Mouse (Mus musculus): ENCODE data around the gene Tnfaip8l3. TPM values are rescaled to one million over a fixed set of nuclear protein-coding genes. Genes with fewer than 3 reads are reported as not detected.

Gene Tnfaip8l3
- polyA plus RNA-seq, 1 experiment, result 0.13 TPM

GRCm38 (mm10) chr9:54073688-54074087 lies 5.5 kb upstream of the Tnfaip8l3 start:
- WGBS, result 92% methylated on average over 4 of the region's 4 CpGs
- no peak for DNase-seq
- Histone ChIP-seq H3K36me3 (ENCODE audit: control insufficient read depth, insufficient read depth, low read length) (no peaks in the 10 kb centered on the region), H3K27ac (ENCODE audit: control insufficient read depth, insufficient read depth, low read length) (no peak overlapping the region), H3K27me3 (ENCODE audit: control insufficient read depth, insufficient read depth, low read length) (no peaks in the 10 kb centered on the region; the same call in 1 of the 2 replicates), H3K4me1 (replicated peaks; ENCODE audit: control insufficient read depth, insufficient read depth, low read length) (no peaks in the 10 kb centered on the region), H3K4me3 (ENCODE audit: control insufficient read depth, insufficient read depth, low read length) (no peak overlapping the region)
- TF ChIP-seq CTCF (IDR thresholded peaks at IDR 0.05; ENCODE audit: borderline replicate concordance, control insufficient read depth, extremely low read depth, insufficient read depth, low read length, poor library complexity), result no peak
- TF ChIP-seq POLR2A (IDR thresholded peaks at IDR 0.05; ENCODE audit: control insufficient read depth, extremely low read depth, insufficient read depth, low read length, poor library complexity), result no peak

GRCm38 (mm10) chr9:54071474-54072095 lies 3.4 kb upstream of the Tnfaip8l3 start:
- H3K4me1 ChIP-seq (replicated peaks; ENCODE audit: control insufficient read depth, insufficient read depth, low read length), result no peaks in the 10 kb centered on the region
- no peak for DNase-seq
- no peaks in the 10 kb centered on the region; the same call in 1 of the 2 replicates for H3K27me3 ChIP-seq (ENCODE audit: control insufficient read depth, insufficient read depth, low read length)
- 68% methylated on average over 7 of the region's 7 CpGs for WGBS
- no peaks in the 10 kb centered on the region for H3K36me3 ChIP-seq (ENCODE audit: control insufficient read depth, insufficient read depth, low read length)
- no peak overlapping the region for H3K27ac ChIP-seq (ENCODE audit: control insufficient read depth, insufficient read depth, low read length)
- no peak overlapping the region for H3K4me3 ChIP-seq (ENCODE audit: control insufficient read depth, insufficient read depth, low read length)
- no peak for TF ChIP-seq CTCF (IDR thresholded peaks at IDR 0.05; ENCODE audit: borderline replicate concordance, control insufficient read depth, extremely low read depth, insufficient read depth, low read length, poor library complexity)
- TF ChIP-seq POLR2A (IDR thresholded peaks at IDR 0.05; ENCODE audit: control insufficient read depth, extremely low read depth, insufficient read depth, low read length, poor library complexity), result no peak

GRCm38 (mm10) chr9:54069204-54069603 lies 1.0 kb upstream of the Tnfaip8l3 start:
- Histone ChIP-seq H3K36me3 (ENCODE audit: control insufficient read depth, insufficient read depth, low read length) (no peaks in the 10 kb centered on the region), H3K27ac (ENCODE audit: control insufficient read depth, insufficient read depth, low read length) (no peak overlapping the region), H3K4me1 (replicated peaks; ENCODE audit: control insufficient read depth, insufficient read depth, low read length) (no peaks in the 10 kb centered on the region), H3K27me3 (ENCODE audit: control insufficient read depth, insufficient read depth, low read length) (no peaks in the 10 kb centered on the region; the same call in 1 of the 2 replicates), H3K4me3 (ENCODE audit: control insufficient read depth, insufficient read depth, low read length) (no peak overlapping the region)
- no peak for DNase-seq
- 37% methylated on average over 5 of the region's 5 CpGs for WGBS
- no peak for TF ChIP-seq CTCF (IDR thresholded peaks at IDR 0.05; ENCODE audit: borderline replicate concordance, control insufficient read depth, extremely low read depth, insufficient read depth, low read length, poor library complexity)

- no peaks in the 10 kb centered on the region for H3K36me3 ChIP-seq (ENCODE audit: control insufficient read depth, insufficient read depth, low read length)
- no peaks in the 10 kb centered on the region for H3K4me1 ChIP-seq (replicated peaks; ENCODE audit: control insufficient read depth, insufficient read depth, low read length)
- DNase-seq, result no peak
- 3% methylated on average over 11 of the region's 11 CpGs for whole genome bisulfite sequencing
- H3K4me3 ChIP-seq (ENCODE audit: control insufficient read depth, insufficient read depth, low read length), result no peak overlapping the region; the same call in 1 of the 2 replicates
- no peak overlapping the region for H3K27ac ChIP-seq (ENCODE audit: control insufficient read depth, insufficient read depth, low read length)
- TF ChIP-seq CTCF (IDR thresholded peaks at IDR 0.05; ENCODE audit: borderline replicate concordance, control insufficient read depth, extremely low read depth, insufficient read depth, low read length, poor library complexity) (no peak), POLR2A (IDR thresholded peaks at IDR 0.05; ENCODE audit: control insufficient read depth, extremely low read depth, insufficient read depth, low read length, poor library complexity) (no peak)
- H3K27me3 ChIP-seq (ENCODE audit: control insufficient read depth, insufficient read depth, low read length), result no peaks in the 10 kb centered on the region; the same call in 1 of the 2 replicates
Measured at GRCm38 (mm10) chr9:54068777-54069176, 589 bp upstream of the Tnfaip8l3 start.

- Histone ChIP-seq H3K4me1 (replicated peaks; ENCODE audit: control insufficient read depth, insufficient read depth, low read length) (no peaks in the 10 kb centered on the region), H3K36me3 (ENCODE audit: control insufficient read depth, insufficient read depth, low read length) (no peaks in the 10 kb centered on the region), H3K4me3 (ENCODE audit: control insufficient read depth, insufficient read depth, low read length) (no peak overlapping the region), H3K27ac (ENCODE audit: control insufficient read depth, insufficient read depth, low read length) (no peak overlapping the region), H3K27me3 (ENCODE audit: control insufficient read depth, insufficient read depth, low read length) (no peaks in the 10 kb centered on the region; the same call in 1 of the 2 replicates)
- 24% methylated on average over 16 of the region's 16 CpGs for WGBS
- DNase-seq, result no peak
- TF ChIP-seq CTCF (IDR thresholded peaks at IDR 0.05; ENCODE audit: borderline replicate concordance, control insufficient read depth, extremely low read depth, insufficient read depth, low read length, poor library complexity) (no peak), POLR2A (IDR thresholded peaks at IDR 0.05; ENCODE audit: control insufficient read depth, extremely low read depth, insufficient read depth, low read length, poor library complexity) (no peak)
Measured at GRCm38 (mm10) chr9:54067642-54068031, 551 bp downstream of the Tnfaip8l3 start.

- 78% methylated on average over 3 of the region's 3 CpGs for WGBS
- Histone ChIP-seq H3K36me3 (ENCODE audit: control insufficient read depth, insufficient read depth, low read length) (no peaks in the 10 kb centered on the region), H3K4me3 (ENCODE audit: control insufficient read depth, insufficient read depth, low read length) (no peak overlapping the region), H3K27ac (ENCODE audit: control insufficient read depth, insufficient read depth, low read length) (no peak overlapping the region), H3K27me3 (ENCODE audit: control insufficient read depth, insufficient read depth, low read length) (no peaks in the 10 kb centered on the region; the same call in 1 of the 2 replicates), H3K4me1 (replicated peaks; ENCODE audit: control insufficient read depth, insufficient read depth, low read length) (no peaks in the 10 kb centered on the region)
- no peak for TF ChIP-seq POLR2A (IDR thresholded peaks at IDR 0.05; ENCODE audit: control insufficient read depth, extremely low read depth, insufficient read depth, low read length, poor library complexity)
- TF ChIP-seq CTCF (IDR thresholded peaks at IDR 0.05; ENCODE audit: borderline replicate concordance, control insufficient read depth, extremely low read depth, insufficient read depth, low read length, poor library complexity), result no peak
- no peak for DNase-seq
Measured at GRCm38 (mm10) chr9:54064836-54065235, 3.4 kb downstream of the Tnfaip8l3 start.

- TF ChIP-seq POLR2A (IDR thresholded peaks at IDR 0.05; ENCODE audit: control insufficient read depth, extremely low read depth, insufficient read depth, low read length, poor library complexity), result no peak
- TF ChIP-seq CTCF (IDR thresholded peaks at IDR 0.05; ENCODE audit: borderline replicate concordance, control insufficient read depth, extremely low read depth, insufficient read depth, low read length, poor library complexity), result no peak
- Histone ChIP-seq H3K27me3 (ENCODE audit: control insufficient read depth, insufficient read depth, low read length) (no peaks in the 10 kb centered on the region; the same call in 1 of the 2 replicates), H3K36me3 (ENCODE audit: control insufficient read depth, insufficient read depth, low read length) (no peaks in the 10 kb centered on the region), H3K4me3 (ENCODE audit: control insufficient read depth, insufficient read depth, low read length) (no peak overlapping the region), H3K4me1 (replicated peaks; ENCODE audit: control insufficient read depth, insufficient read depth, low read length) (no peaks in the 10 kb centered on the region), H3K27ac (ENCODE audit: control insufficient read depth, insufficient read depth, low read length) (no peak overlapping the region)
- WGBS, result 32% methylated on average over 3 of the region's 3 CpGs
- DNase-seq, result no peak
Measured at GRCm38 (mm10) chr9:54063655-54064054, 4.5 kb downstream of the Tnfaip8l3 start.

All from thymus, adult 2 months (tissue).